Mouse (Mus musculus) MEL (cell line): ENCODE results near the gene Csrnp1. TPM values are rescaled to one million over a fixed set of nuclear protein-coding genes. Genes with fewer than 3 reads are reported as not detected.
A peak's percentile ranks its signal among the peaks of the same experiment; 100 is the strongest.

Experiments
- DNase-seq: peaks from one replicate; pipeline ENCODE4 v3.0.0; 2011; ENCODE audit warnings: low read depth, low spot score
- H3K27ac ChIP-seq: 2 replicates; pipeline ENCODE4 v1.5.1; 2012; ENCODE audit warnings: low read depth, mild to moderate bottlenecking, control low read depth, low read length, moderate library complexity; ENCODE audit not compliant: control insufficient read depth
- H3K27me3 ChIP-seq, 2 experiments: fragments of 150-350 bp in 1 of 2; sonication (generic) in 1 of 2; 2 replicates each; pipeline ENCODE4 v1.6.1; 2012; ENCODE audit warnings: low read length in 2 of 2, mild to moderate bottlenecking in 2 of 2, improper control_type of control experiment in 1 of 2, moderate library complexity in 1 of 2; ENCODE audit not compliant: insufficient read depth in 2 of 2, control insufficient read depth in 1 of 2
- H3K36me3 ChIP-seq, 2 experiments: 2 replicates each; pipeline ENCODE4 v1.6.1; 2012 to 2014; ENCODE audit warnings: low read length in 2 of 2, improper control_type of control experiment in 1 of 2, inconsistent platforms in 1 of 2, mild to moderate bottlenecking in 1 of 2; ENCODE audit not compliant: insufficient read depth in 2 of 2, control insufficient read depth in 1 of 2
- H3K4me1 ChIP-seq, 2 experiments: fragments of 150-350 bp in 1 of 2; sonication (generic) in 1 of 2; 2 replicates each; pipeline ENCODE4 v1.6.1; 2012; ENCODE audit warnings: low read length in 2 of 2, improper control_type of control experiment in 1 of 2, mild to moderate bottlenecking in 1 of 2; ENCODE audit not compliant: insufficient read depth in 2 of 2, control insufficient read depth in 1 of 2
- H3K4me3 ChIP-seq, 2 experiments: fragments of 150-350 bp in 1 of 2; sonication (generic) in 1 of 2; 2 replicates each; pipeline ENCODE4 v1.5.1; 2012; ENCODE audit warnings: low read depth in 2 of 2, low read length in 2 of 2, mild to moderate bottlenecking in 2 of 2, moderate library complexity in 2 of 2, control low read depth in 1 of 2, improper control_type of control experiment in 1 of 2; ENCODE audit not compliant: control insufficient read depth in 1 of 2, insufficient read depth in 1 of 2
- H3K79me2 ChIP-seq: 2 replicates; pipeline ENCODE4 v1.6.1; 2012; ENCODE audit warnings: mild to moderate bottlenecking, low read length, moderate library complexity; ENCODE audit not compliant: control insufficient read depth, poor library complexity, insufficient read depth
- H3K9ac ChIP-seq: 2 replicates; pipeline ENCODE4 v1.6.1; 2012; ENCODE audit warnings: low read depth, mild to moderate bottlenecking, control low read depth, low read length, moderate library complexity; ENCODE audit not compliant: control insufficient read depth, poor library complexity, severe bottlenecking
- H3K9me3 ChIP-seq: fragments of 150-350 bp; sonication (generic); replicated peaks from 2 replicates; pipeline ENCODE4 v1.6.1; 2012; ENCODE audit warnings: mild to moderate bottlenecking, low read length, improper control_type of control experiment, moderate library complexity; ENCODE audit not compliant: insufficient read depth
- CHD2 ChIP-seq: IDR thresholded peaks from 2 replicates; pipeline ENCODE4 v1.6.1; 2011; ENCODE audit warnings: low read length, improper control_type of control experiment
- CTCF ChIP-seq, 3 experiments: IDR thresholded peaks in 2 of 3; conservative IDR thresholded peaks in 1 of 3; 2 replicates each; pipeline ENCODE4 v1.5.1; 2011 to 2012; ENCODE audit warnings: low read length in 3 of 3, low read depth in 2 of 3, mild to moderate bottlenecking in 2 of 3, improper control_type of control experiment in 1 of 3, inconsistent platforms in 1 of 3, mixed read lengths in 1 of 3, moderate library complexity in 1 of 3; ENCODE audit not compliant: control insufficient read depth in 1 of 3, insufficient read depth in 1 of 3, poor library complexity in 1 of 3, severe bottlenecking in 1 of 3
- ELF1 ChIP-seq: IDR thresholded peaks from 2 replicates; pipeline ENCODE4 v1.6.1; 2014; ENCODE audit warnings: low read depth, mild to moderate bottlenecking, inconsistent platforms, low read length, improper control_type of control experiment, moderate library complexity
- EP300 ChIP-seq, 2 experiments: IDR thresholded peaks; 2 replicates each; pipeline ENCODE4 v1.6.1; 2011; ENCODE audit warnings: improper control_type of control experiment in 2 of 2, low read length in 2 of 2, low read depth in 1 of 2, mild to moderate bottlenecking in 1 of 2
- ETS1 ChIP-seq: IDR thresholded peaks from 2 replicates; pipeline ENCODE4 v1.6.1; 2012; ENCODE audit warnings: low read depth, mild to moderate bottlenecking, inconsistent platforms, low read length, improper control_type of control experiment, moderate library complexity
- GATA1 ChIP-seq: IDR thresholded peaks from 2 replicates; pipeline ENCODE4 v1.6.1; 2011; ENCODE audit warnings: low read depth, low read length, improper control_type of control experiment
- JUND ChIP-seq: IDR thresholded peaks from 2 replicates; pipeline ENCODE4 v1.6.1; 2011; ENCODE audit warnings: low read depth, mild to moderate bottlenecking, improper control_type of control experiment, low read length
- MAZ ChIP-seq: IDR thresholded peaks from 2 replicates; pipeline ENCODE4 v1.6.1; 2012; ENCODE audit warnings: low read depth, mild to moderate bottlenecking, inconsistent platforms, low read length, improper control_type of control experiment
- MXI1 ChIP-seq: IDR thresholded peaks from 2 replicates; pipeline ENCODE4 v1.6.1; 2011; ENCODE audit warnings: mild to moderate bottlenecking, low read depth, low read length, improper control_type of control experiment
- NRF1 ChIP-seq: IDR thresholded peaks from 2 replicates; pipeline ENCODE4 v1.6.1; 2014; ENCODE audit warnings: low read depth, mild to moderate bottlenecking, inconsistent platforms, low read length, improper control_type of control experiment, moderate library complexity; ENCODE audit not compliant: poor library complexity, insufficient read depth, severe bottlenecking
- POLR2A ChIP-seq, 2 experiments: IDR thresholded peaks; 2 replicates each; pipeline ENCODE4 v1.6.1; 2011 to 2012; ENCODE audit warnings: low read length in 2 of 2, mild to moderate bottlenecking in 2 of 2, control low read depth in 1 of 2, improper control_type of control experiment in 1 of 2, low read depth in 1 of 2, moderate library complexity in 1 of 2; ENCODE audit not compliant: control insufficient read depth in 1 of 2, insufficient read depth in 1 of 2, poor library complexity in 1 of 2
- POLR2AphosphoS5 ChIP-seq: IDR thresholded peaks from 2 replicates; pipeline ENCODE4 v1.6.1; 2012; ENCODE audit warnings: low read depth, borderline replicate concordance, mild to moderate bottlenecking, inconsistent platforms, low read length, moderate library complexity, mixed read lengths
- RAD21 ChIP-seq: IDR thresholded peaks from 2 replicates; pipeline ENCODE4 v1.6.1; 2011; ENCODE audit warnings: mild to moderate bottlenecking, low read depth, low read length, improper control_type of control experiment
- SIN3A ChIP-seq: IDR thresholded peaks from 2 replicates; pipeline ENCODE4 v1.6.1; 2012; ENCODE audit warnings: low read length, improper control_type of control experiment, inconsistent platforms
- SMC3 ChIP-seq: IDR thresholded peaks from 2 replicates; pipeline ENCODE4 v1.6.1; 2011; ENCODE audit warnings: low read depth, low read length, improper control_type of control experiment
- TAL1 ChIP-seq: IDR thresholded peaks from 2 replicates; pipeline ENCODE4 v1.6.1; 2012; ENCODE audit warnings: mild to moderate bottlenecking, inconsistent platforms, low read length, moderate library complexity, mixed read lengths
- TCF12 ChIP-seq: IDR thresholded peaks from 2 replicates; pipeline ENCODE4 v1.6.1; 2014; ENCODE audit warnings: low read depth, mild to moderate bottlenecking, inconsistent platforms, low read length, improper control_type of control experiment, moderate library complexity
- UBTF ChIP-seq: IDR thresholded peaks from 2 replicates; pipeline ENCODE4 v1.6.1; 2012; ENCODE audit warnings: low read depth, mild to moderate bottlenecking, inconsistent platforms, low read length, improper control_type of control experiment, moderate library complexity, borderline replicate concordance; ENCODE audit not compliant: insufficient read depth
- USF1 ChIP-seq: IDR thresholded peaks from 2 replicates; pipeline ENCODE4 v1.6.1; 2014; ENCODE audit warnings: low read depth, mild to moderate bottlenecking, inconsistent platforms, low read length, improper control_type of control experiment, moderate library complexity
- ZC3H11A ChIP-seq: IDR thresholded peaks from 2 replicates; pipeline ENCODE4 v1.6.1; 2012; ENCODE audit warnings: low read depth, mild to moderate bottlenecking, inconsistent platforms, low read length, improper control_type of control experiment
- ZKSCAN1 ChIP-seq: IDR thresholded peaks from 2 replicates; pipeline ENCODE4 v1.6.1; 2012; ENCODE audit warnings: low read depth, mild to moderate bottlenecking, inconsistent platforms, low read length, improper control_type of control experiment, moderate library complexity
- polyA plus RNA-seq, 2 experiments: library from polyadenylated mRNA; stranded (reverse) in 1 of 2; unstranded in 1 of 2; fragments of >175 nt in 1 of 2; fragments of >200 nt in 1 of 2; gene quantifications; 2 replicates each; pipeline versions ENCODE4 v1.2.1 to v1.2.4; 2012; ENCODE audit warnings: low replicate concordance in 2 of 2, low read depth in 1 of 2; ENCODE audit not compliant: insufficient read length in 2 of 2, insufficient read depth in 1 of 2, missing spikeins in 1 of 2
- total RNA-seq: library from RNA; depleted of rRNA; stranded (reverse); fragments of 300-350 nt; gene quantifications from 2 replicates; pipeline ENCODE4 v1.2.3, GENCODE M21; 2012

Gene Csrnp1
- total and polyA plus RNA-seq, 3 experiments, result 3.7 to 8.1 TPM; not detected in 1

- Histone ChIP-seq H3K4me3 (peak overlapping the region in 1 of 2 experiments; percentile 24; a peak in 1 of 4 replicates), H3K4me1 (peaks cover 0 to 3% of the 10 kb centered on the region in 2 experiments; a peak in 2 of 4 replicates), H3K9ac (no peak overlapping the region), H3K9me3 (no peaks in the 10 kb centered on the region), H3K36me3 (peaks cover 0 to 6% of the 10 kb centered on the region in 2 experiments; a peak in 2 of 4 replicates), H3K27me3 (peaks cover 0 to 1% of the 10 kb centered on the region in 2 experiments; a peak in 1 of 4 replicates), H3K79me2 (no peaks in the 10 kb centered on the region), H3K27ac (no peak overlapping the region)
- TF ChIP-seq SMC3, result peak; percentile 51
- peak; percentile 31 to 50 (median 36) for TF ChIP-seq CTCF (IDR thresholded peaks at IDR 0.05 in 2 of 3, conservative IDR thresholded peaks at IDR 0.05 in 1 of 3; ENCODE audit: control insufficient read depth in 1 of 3, insufficient read depth in 1 of 3, low read depth in 2 of 3, low read length in 3 of 3, poor library complexity in 1 of 3, severe bottlenecking in 1 of 3)
- no peak for TF ChIP-seq MXI1
- TF ChIP-seq USF1, result peak; percentile 79
- TF ChIP-seq UBTF, result no peak
- TF ChIP-seq EP300 (IDR thresholded peaks at IDR 0.05; ENCODE audit: low read depth in 1 of 2, low read length in 2 of 2), result no peak
- TF ChIP-seq RAD21, result peak; percentile 22
- no peak for TF ChIP-seq GATA1
- peak; percentile 20; the same call in 1 of the 2 replicates for TF ChIP-seq ZC3H11A
- peak; percentile 63 for DNase-seq
Measured at GRCm38 (mm10) chr9:120011533-120011932, 27.1 kb upstream of the Csrnp1 start.

- TF ChIP-seq POLR2AphosphoS5 (no peak), TAL1 (no peak), EP300 (IDR thresholded peaks at IDR 0.05; ENCODE audit: low read depth in 1 of 2, low read length in 2 of 2) (no peak), SIN3A (no peak), ELF1 (peak; percentile 63), UBTF (no peak), CHD2 (no peak), JUND (no peak), MAZ (no peak), TCF12 (0 out of 2 replicates have a peak, but pooled peaks have one; percentile 23), MXI1 (no peak), NRF1 (peak; percentile 53), POLR2A (IDR thresholded peaks at IDR 0.05; ENCODE audit: control insufficient read depth in 1 of 2, insufficient read depth in 1 of 2, low read depth in 1 of 2, low read length in 2 of 2, poor library complexity in 1 of 2) (no peak), ETS1 (0 out of 2 replicates have a peak, but pooled peaks have one; percentile 16), ZKSCAN1 (no peak)
- H3K4me3 ChIP-seq, result peak overlapping the region in 1 of 2 experiments; percentile 24; a peak in 1 of 4 replicates
- peaks cover 0 to 1% of the 10 kb centered on the region in 2 experiments; a peak in 1 of 4 replicates for H3K27me3 ChIP-seq
- peaks cover 0 to 3% of the 10 kb centered on the region in 2 experiments; a peak in 2 of 4 replicates for H3K4me1 ChIP-seq
- peak; percentile 89 for DNase-seq
- H3K79me2 ChIP-seq, result no peaks in the 10 kb centered on the region
- no peak overlapping the region for H3K27ac ChIP-seq
- H3K9me3 ChIP-seq, result no peaks in the 10 kb centered on the region
- H3K9ac ChIP-seq, result no peak overlapping the region
- peaks cover 0 to 6% of the 10 kb centered on the region in 2 experiments; a peak in 2 of 4 replicates for H3K36me3 ChIP-seq
Measured at GRCm38 (mm10) chr9:120010781-120011511, 26.5 kb upstream of the Csrnp1 start.
